Mouse (Mus musculus) forebrain, embryonic 12.5 days (tissue): ENCODE results near the gene Fos. TPM values are rescaled to one million over a fixed set of nuclear protein-coding genes. Genes with fewer than 3 reads are reported as not detected.
A peak's percentile ranks its signal among the peaks of the same experiment; 100 is the strongest.

Experiments used
- ATAC-seq: fragments of 200-750 bp; cut with Nextera tagmentation; 2 replicates; pipeline ENCODE4 v1.8.0; 2017; ENCODE audit warnings: moderate TSS enrichment; ENCODE audit not compliant: low FRiP score
- H3K27ac ChIP-seq: fragments of 300-500 bp; sonication (generic); 2 replicates; pipeline ENCODE4 v1.5.1; 2016; ENCODE audit warnings: mild to moderate bottlenecking
- H3K27me3 ChIP-seq: fragments of 300-500 bp; sonication (generic); 2 replicates; pipeline ENCODE4 v1.6.1; 2016; ENCODE audit warnings: mild to moderate bottlenecking
- H3K36me3 ChIP-seq: fragments of 300-500 bp; sonication (generic); replicated peaks from 2 replicates; pipeline ENCODE4 v1.6.1; 2016; ENCODE audit warnings: mild to moderate bottlenecking
- H3K4me1 ChIP-seq: fragments of 300-500 bp; sonication (generic); 2 replicates; pipeline ENCODE4 v1.6.1; 2016
- H3K4me2 ChIP-seq: fragments of 300-500 bp; sonication (generic); 2 replicates; pipeline ENCODE4 v1.6.1; 2016; ENCODE audit warnings: mild to moderate bottlenecking, moderate library complexity
- H3K4me3 ChIP-seq: fragments of 300-500 bp; sonication (generic); replicated peaks from 2 replicates; pipeline ENCODE4 v1.5.1; 2016; ENCODE audit warnings: mild to moderate bottlenecking
- H3K9ac ChIP-seq: fragments of 300-500 bp; sonication (generic); 2 replicates; pipeline ENCODE4 v1.6.1; 2016; ENCODE audit warnings: mild to moderate bottlenecking
- H3K9me3 ChIP-seq: fragments of 300-500 bp; sonication (generic); 2 replicates; pipeline ENCODE4 v1.6.1; 2016
- WGBS: fragments of 180-500 bp; shearing (Covaris S2); methylation state at CpG from one replicate; pipeline ENCODE4 v1.1.7; 2016; 5-methylcytosine and 5-hydroxymethylcytosine counted together
- polyA plus RNA-seq: library from polyadenylated mRNA; unstranded; fragments of >200 nt; fragmentation: Nextera tagmentation; extraction: Ambion mirVana; gene quantifications from 2 replicates; pipeline ENCODE4 v1.2.1, GENCODE M21; 2016

The Fos gene
- polyA plus RNA-seq, 1 experiment from 2014 or later: 0.80 TPM

DNA sequence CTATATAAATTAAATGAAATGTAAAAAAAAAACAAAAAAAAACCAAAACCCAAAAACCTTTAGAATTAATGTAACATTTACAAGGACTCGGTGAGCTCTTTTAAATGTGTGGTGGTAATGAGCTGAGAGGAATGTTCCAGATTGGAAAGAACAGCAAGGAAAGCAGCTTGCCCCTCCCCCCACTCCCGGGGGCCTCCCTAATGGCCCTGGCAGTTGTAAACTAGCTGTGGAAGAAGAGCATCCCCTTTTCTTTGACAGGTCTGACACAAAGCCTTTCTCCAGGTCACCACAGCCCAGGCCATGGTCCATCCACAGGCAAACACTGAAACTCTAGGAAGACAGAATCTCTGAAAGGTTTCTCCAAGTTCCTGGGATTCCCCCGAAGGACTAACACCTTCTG lies 5.5 kb downstream of the Fos start:
- Histone ChIP-seq H3K36me3 (no peaks in the 10 kb centered on the region), H3K9me3 (no peaks in the 10 kb centered on the region), H3K9ac (no peak overlapping the region), H3K27me3 (peaks cover 41% of the 10 kb centered on the region), H3K4me3 (no peak overlapping the region), H3K4me1 (peaks cover 15% of the 10 kb centered on the region), H3K4me2 (no peak overlapping the region), H3K27ac (no peak overlapping the region)
- ATAC-seq: no peak
- 58% methylated on average over 3 of the region's 3 CpGs for WGBS

GRCm38 (mm10) chr12:85483155-85483554 lies 9.5 kb downstream of the Fos start:
- no peak overlapping the region for H3K4me3 ChIP-seq
- no peaks in the 10 kb centered on the region for H3K9me3 ChIP-seq
- no peak overlapping the region for H3K9ac ChIP-seq
- H3K4me2 ChIP-seq: no peak overlapping the region
- H3K36me3 ChIP-seq: no peaks in the 10 kb centered on the region
- peaks cover 20% of the 10 kb centered on the region for H3K4me1 ChIP-seq
- no peak overlapping the region for H3K27ac ChIP-seq
- peaks cover 19% of the 10 kb centered on the region for H3K27me3 ChIP-seq
- WGBS: 26% methylated on average over 4 of the region's 4 CpGs
- ATAC-seq: no peak

- Histone ChIP-seq H3K4me1 (peaks cover 20% of the 10 kb centered on the region), H3K9ac (no peak overlapping the region), H3K27me3 (peaks cover 18% of the 10 kb centered on the region), H3K27ac (no peak overlapping the region), H3K36me3 (no peaks in the 10 kb centered on the region), H3K4me3 (no peak overlapping the region), H3K9me3 (no peaks in the 10 kb centered on the region), H3K4me2 (no peak overlapping the region)
- no peak for ATAC-seq
- 86% methylated on average over 2 of the region's 2 CpGs for WGBS
These were observed 11.0 kb downstream of the Fos start for GRCm38 (mm10) chr12:85484655-85485054.

DNA sequence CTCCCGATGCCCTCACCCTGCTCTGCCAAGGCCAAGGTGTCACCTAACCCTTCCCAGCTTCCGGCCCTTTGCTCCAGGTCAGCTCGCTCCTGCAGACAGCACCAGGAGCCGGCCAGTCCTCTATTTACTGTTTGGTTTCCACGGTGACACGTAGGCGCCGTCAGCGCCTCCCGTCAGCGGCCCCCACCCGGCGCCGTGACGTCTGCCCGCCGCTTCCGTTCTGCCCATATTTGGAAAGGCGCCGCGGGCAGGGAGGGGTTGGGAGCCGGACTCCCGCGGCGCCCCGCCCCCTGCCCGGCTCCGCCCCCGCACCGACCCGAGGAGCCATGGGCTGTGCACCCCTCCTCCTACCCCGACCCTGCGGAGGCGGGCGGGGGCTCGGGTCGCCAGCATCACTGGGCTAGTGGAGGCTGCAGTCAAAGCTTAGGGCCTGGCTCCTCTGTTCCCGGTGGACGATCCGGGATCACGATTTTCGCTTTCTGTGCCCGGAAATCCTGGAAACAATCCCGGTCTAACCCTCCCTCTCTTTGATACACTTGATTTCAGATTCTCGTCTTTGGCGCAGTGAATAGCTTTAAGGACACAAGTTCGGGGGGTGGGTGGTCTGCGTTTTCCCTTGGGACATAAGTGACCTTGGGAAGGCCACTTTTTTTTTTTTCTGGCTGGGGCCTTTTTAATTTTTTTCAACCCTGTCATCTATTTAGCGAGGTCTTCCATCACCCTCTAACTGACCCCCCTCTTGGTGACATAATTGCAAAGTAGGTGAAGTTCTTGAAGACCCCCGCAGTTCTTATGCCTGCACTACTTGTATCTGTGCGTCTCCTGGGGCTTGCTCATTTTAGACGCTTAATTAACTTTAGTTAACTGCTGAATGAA lies 12.4 kb downstream of the Fos start:
- H3K9ac ChIP-seq: peak overlapping the region; percentile 51
- peak; percentile 97 for ATAC-seq
- H3K4me3 ChIP-seq: peak overlapping the region; percentile 56
- H3K27ac ChIP-seq: 0 out of 2 replicates have a peak overlapping the region, but pooled peaks have one; percentile 31
- peaks cover 20% of the 10 kb centered on the region for H3K4me1 ChIP-seq
- H3K27me3 ChIP-seq: peaks cover 22% of the 10 kb centered on the region
- peak overlapping the region; percentile 72 for H3K4me2 ChIP-seq
- no peaks in the 10 kb centered on the region for H3K36me3 ChIP-seq
- no peaks in the 10 kb centered on the region for H3K9me3 ChIP-seq
- WGBS: under 1% methylated on average over 48 of the region's 52 CpGs

GRCm38 (mm10) chr12:85486766-85487069 lies 13.0 kb downstream of the Fos start:
- Histone ChIP-seq H3K9ac (peak overlapping the region; percentile 51), H3K27ac (no peak overlapping the region), H3K27me3 (peaks cover 22% of the 10 kb centered on the region), H3K9me3 (no peaks in the 10 kb centered on the region), H3K36me3 (no peaks in the 10 kb centered on the region), H3K4me3 (peak overlapping the region; percentile 56), H3K4me2 (peak overlapping the region; percentile 72), H3K4me1 (peaks cover 20% of the 10 kb centered on the region)
- no peak for ATAC-seq
- WGBS: under 1% methylated on average over 20 of the region's 20 CpGs

GRCm38 (mm10) chr12:85487545-85488141 lies 14.0 kb downstream of the Fos start:
- Histone ChIP-seq H3K9me3 (no peaks in the 10 kb centered on the region), H3K4me1 (peaks cover 20% of the 10 kb centered on the region), H3K4me2 (peak overlapping the region; percentile 72), H3K27ac (no peak overlapping the region), H3K36me3 (no peaks in the 10 kb centered on the region), H3K9ac (no peak overlapping the region), H3K4me3 (peak overlapping the region; percentile 56; the same call in 1 of the 2 replicates), H3K27me3 (peaks cover 22% of the 10 kb centered on the region)
- WGBS: 3% methylated on average over 12 of the region's 12 CpGs
- no peak for ATAC-seq

GRCm38 (mm10) chr12:85489232-85489886 lies 15.7 kb downstream of the Fos start:
- peaks cover 20% of the 10 kb centered on the region for H3K4me1 ChIP-seq
- H3K36me3 ChIP-seq: no peaks in the 10 kb centered on the region
- H3K4me3 ChIP-seq: no peak overlapping the region
- 87% methylated on average over 7 of the region's 7 CpGs for WGBS
- ATAC-seq: no peak
- peaks cover 26% of the 10 kb centered on the region for H3K27me3 ChIP-seq
- H3K9me3 ChIP-seq: no peaks in the 10 kb centered on the region
- H3K9ac ChIP-seq: no peak overlapping the region
- H3K27ac ChIP-seq: no peak overlapping the region
- H3K4me2 ChIP-seq: no peak overlapping the region

DNA sequence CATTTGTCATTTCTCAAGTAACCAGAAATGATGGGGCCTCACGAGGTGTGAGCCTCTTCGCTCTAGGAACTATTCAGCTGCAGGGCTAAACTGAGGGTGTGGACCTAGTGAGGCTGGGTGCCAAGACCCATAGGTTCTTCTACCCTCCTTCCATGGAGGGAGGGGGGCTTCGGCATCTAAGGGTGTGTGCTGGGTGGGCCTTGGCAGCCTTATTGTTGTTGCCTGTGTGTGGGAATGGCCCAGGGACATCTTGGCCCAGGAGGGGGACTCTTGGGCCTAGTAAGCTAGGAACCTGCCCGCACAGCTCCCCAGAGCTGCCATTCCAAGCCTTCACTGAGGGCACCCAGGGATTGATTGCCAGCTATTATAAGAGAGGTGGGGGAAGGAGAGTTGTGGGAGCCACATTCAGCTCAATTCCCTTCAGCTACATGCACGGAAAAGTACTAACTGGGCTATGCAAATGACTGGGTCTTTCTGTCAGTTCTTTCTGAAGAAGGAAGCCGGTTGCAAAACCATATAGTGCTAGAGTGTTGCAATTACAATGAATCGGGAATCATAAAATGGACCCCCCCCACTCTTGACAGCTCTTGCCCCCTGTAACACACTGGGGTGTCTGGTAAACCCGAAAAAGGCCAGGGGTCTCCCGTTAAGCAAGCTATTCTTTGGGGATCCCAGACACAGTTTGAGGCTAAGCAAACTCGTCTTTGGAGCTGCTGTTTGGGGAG lies 16.6 kb downstream of the Fos start:
- Histone ChIP-seq H3K9me3 (no peaks in the 10 kb centered on the region), H3K4me2 (no peak overlapping the region), H3K9ac (no peak overlapping the region), H3K27ac (no peak overlapping the region), H3K4me1 (peaks cover 18% of the 10 kb centered on the region), H3K36me3 (no peaks in the 10 kb centered on the region), H3K27me3 (peaks cover 24% of the 10 kb centered on the region), H3K4me3 (no peak overlapping the region)
- WGBS: 69% methylated on average over 10 of the region's 10 CpGs
- ATAC-seq: no peak

- ATAC-seq: no peak
- H3K9me3 ChIP-seq: no peaks in the 10 kb centered on the region
- peaks cover 13% of the 10 kb centered on the region for H3K4me1 ChIP-seq
- H3K4me2 ChIP-seq: no peak overlapping the region
- H3K9ac ChIP-seq: no peak overlapping the region
- no peak overlapping the region for H3K27ac ChIP-seq
- H3K27me3 ChIP-seq: peaks cover 24% of the 10 kb centered on the region
- no peaks in the 10 kb centered on the region for H3K36me3 ChIP-seq
- WGBS: 92% methylated on average over 1 of the region's 1 CpGs
- H3K4me3 ChIP-seq: no peak overlapping the region
These were observed 17.3 kb downstream of the Fos start for GRCm38 (mm10) chr12:85490991-85491390.

- H3K4me1 ChIP-seq: peaks cover 6% of the 10 kb centered on the region
- peak overlapping the region; percentile 19 for H3K4me2 ChIP-seq
- 19% methylated on average over 16 of the region's 16 CpGs for WGBS
- H3K9me3 ChIP-seq: no peaks in the 10 kb centered on the region
- no peak overlapping the region for H3K27ac ChIP-seq
- peak overlapping the region; percentile 33; the same call in 1 of the 2 replicates for H3K9ac ChIP-seq
- no peak overlapping the region for H3K4me3 ChIP-seq
- peaks cover 23% of the 10 kb centered on the region for H3K27me3 ChIP-seq
- no peaks in the 10 kb centered on the region for H3K36me3 ChIP-seq
- ATAC-seq: peak; percentile 78
These were observed 18.5 kb downstream of the Fos start for GRCm38 (mm10) chr12:85492084-85492645.

DNA sequence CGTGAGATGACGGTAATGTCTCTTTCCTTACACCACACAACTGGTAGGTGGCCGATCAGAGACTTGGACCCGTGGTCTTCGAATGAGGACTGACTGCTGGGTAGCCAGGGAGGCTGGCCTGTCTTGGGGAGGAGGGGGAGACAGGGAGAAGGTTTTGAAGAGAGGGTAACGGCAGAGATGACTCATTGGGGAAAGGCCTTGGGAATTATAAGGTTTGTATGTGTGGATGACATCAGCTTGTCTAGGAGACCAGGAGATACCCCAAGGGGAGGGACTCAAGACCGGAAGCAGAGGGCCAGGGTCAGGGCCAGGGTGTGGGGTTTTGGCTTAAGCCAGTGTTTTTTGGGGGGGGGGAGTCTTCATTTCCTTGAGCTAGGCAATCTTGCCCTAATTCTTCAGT lies 22.6 kb downstream of the Fos start:
- Histone ChIP-seq H3K4me2 (no peak overlapping the region), H3K9ac (no peak overlapping the region), H3K9me3 (no peaks in the 10 kb centered on the region), H3K27me3 (peaks cover 6% of the 10 kb centered on the region; the same call in 1 of the 2 replicates), H3K4me3 (no peak overlapping the region), H3K27ac (no peak overlapping the region), H3K36me3 (no peaks in the 10 kb centered on the region), H3K4me1 (no peaks in the 10 kb centered on the region; the same call in 1 of the 2 replicates)
- ATAC-seq: no peak
- WGBS: 79% methylated on average over 7 of the region's 7 CpGs
